Comparison of ENCODE assay signal across 24 mouse cellular contexts in the genomic region with DNA sequence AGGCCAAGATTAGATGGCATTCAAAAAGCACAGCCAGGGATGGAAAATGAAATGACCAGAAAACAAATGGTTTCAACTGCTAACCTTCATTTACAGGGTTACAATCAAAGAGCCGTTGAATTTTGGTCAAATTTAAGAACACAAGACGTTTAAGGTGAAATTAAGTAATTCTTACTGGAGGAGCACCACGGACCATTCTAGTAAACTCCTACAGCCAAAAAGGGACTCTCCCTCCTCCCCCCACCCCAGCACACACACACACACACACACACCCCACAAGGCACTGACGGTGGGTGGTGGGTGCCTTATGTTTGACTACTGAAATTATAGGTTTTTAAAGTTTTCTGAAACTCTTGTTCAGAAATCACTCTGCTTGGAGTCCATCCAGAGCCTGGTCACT. TPM values are rescaled to one million over a fixed set of nuclear protein-coding genes. Genes with fewer than 3 reads are reported as not detected.
DNase-seq lines count a peak whose midpoint lies in the region; ATAC-seq lines count a peak whose summit lies in the region.
"Had no signal": no experiment of that assay in that cellular context is flagged by ENCODE, and none has a peak within 500 bp of the region (broad histone marks: within the 10 kb centered on the region; RNA-seq: fewer than 3 reads in every experiment).

No protein-coding gene starts in this region.

- H3K27me3 ChIP-seq in hindbrain, embryonic 14.5 days (ENCODE audit: control insufficient read depth, insufficient read depth, low read length), result peaks cover 100% of the 10 kb centered on the region
- H3K27me3 ChIP-seq in hindbrain, embryonic 12.5 days, result peaks cover 100% of the 10 kb centered on the region
- peaks cover 4% of the 10 kb centered on the region; the same call in 1 of the 2 replicates for H3K27me3 ChIP-seq in midbrain, embryonic 11.5 days (ENCODE audit: control insufficient read depth, insufficient read depth, low read length)
- H3K27me3 ChIP-seq in midbrain, embryonic 14.5 days (ENCODE audit: control insufficient read depth, insufficient read depth, low read length), result peaks cover 38% of the 10 kb centered on the region

- no peaks in the 10 kb centered on the region for H3K36me3 ChIP-seq in hindbrain, embryonic 14.5 days (replicated peaks; ENCODE audit: control insufficient read depth, insufficient read depth)
- H3K36me3 ChIP-seq in hindbrain, embryonic 12.5 days, result no peaks in the 10 kb centered on the region
- H3K36me3 ChIP-seq in midbrain, embryonic 11.5 days (ENCODE audit: control insufficient read depth, insufficient read depth, low read length), result peaks cover 7% of the 10 kb centered on the region; the same call in 1 of the 2 replicates
- H3K36me3 ChIP-seq in midbrain, embryonic 14.5 days (ENCODE audit: control insufficient read depth, insufficient read depth, low read length), result peaks cover 15% of the 10 kb centered on the region
- H3K36me3 ChIP-seq: embryonic facial prominence, embryonic 13.5 days; forebrain, embryonic 15.5 days; G1E; heart, embryonic 12.5 days had no signal

- 0 out of 2 replicates have a peak, but pooled peaks cover 1% of the 10 kb centered on the region for H3K4me1 ChIP-seq in hindbrain, embryonic 14.5 days (replicated peaks; ENCODE audit: control insufficient read depth, insufficient read depth, low read length)
- H3K4me1 ChIP-seq in hindbrain, embryonic 12.5 days, result peaks cover 11% of the 10 kb centered on the region
- H3K4me1 ChIP-seq in midbrain, embryonic 11.5 days (ENCODE audit: control insufficient read depth, insufficient read depth, low read length), result peaks cover 75% of the 10 kb centered on the region
- H3K4me1 ChIP-seq in midbrain, embryonic 14.5 days (ENCODE audit: control insufficient read depth, insufficient read depth, low read length), result peaks cover 26% of the 10 kb centered on the region
- H3K4me1 ChIP-seq: forebrain, embryonic 15.5 days had no signal

- no peak overlapping the region for H3K27ac ChIP-seq in hindbrain, embryonic 14.5 days
- H3K27ac ChIP-seq in hindbrain, embryonic 12.5 days, result no peak overlapping the region
- H3K27ac ChIP-seq in midbrain, embryonic 11.5 days (ENCODE audit: low read depth, low read length), result 0 out of 2 replicates have a peak overlapping the region, but pooled peaks have one; percentile 77
- peak overlapping the region; percentile 46 for H3K27ac ChIP-seq in midbrain, embryonic 14.5 days (replicated peaks; ENCODE audit: low read depth, low read length)
- H3K27ac ChIP-seq: embryonic facial prominence, embryonic 13.5 days; forebrain, embryonic 15.5 days; hindbrain, postnatal 0 days had no signal

- 0 out of 2 replicates have a peak overlapping the region, but pooled peaks have one; percentile 15 for H3K4me2 ChIP-seq in hindbrain, embryonic 14.5 days (replicated peaks)
- H3K4me2 ChIP-seq in hindbrain, embryonic 12.5 days (replicated peaks), result no peak overlapping the region
- H3K4me2 ChIP-seq in midbrain, embryonic 11.5 days, result peak overlapping the region; percentile 100
- H3K4me2 ChIP-seq in midbrain, embryonic 14.5 days (ENCODE audit: low read length), result peak overlapping the region; percentile 86
- H3K4me2 ChIP-seq: embryonic facial prominence, embryonic 13.5 days; forebrain, embryonic 15.5 days; heart, embryonic 12.5 days had no signal

- H3K4me3 ChIP-seq in hindbrain, embryonic 14.5 days (replicated peaks; ENCODE audit: low read length), result no peak overlapping the region
- H3K4me3 ChIP-seq in hindbrain, embryonic 12.5 days, result no peak overlapping the region
- peak overlapping the region; percentile 9 for H3K4me3 ChIP-seq in midbrain, embryonic 11.5 days (ENCODE audit: low read depth, low read length)
- H3K4me3 ChIP-seq in midbrain, embryonic 14.5 days (replicated peaks; ENCODE audit: low read depth, low read length), result peak overlapping the region; percentile 16; the same call in 1 of the 2 replicates
- H3K4me3 ChIP-seq: embryonic facial prominence, embryonic 13.5 days; forebrain, embryonic 15.5 days; heart, embryonic 12.5 days had no signal

- ATAC-seq in hindbrain, embryonic 14.5 days (ENCODE audit: low FRiP score), result no peak
- no peak for ATAC-seq in hindbrain, embryonic 12.5 days (ENCODE audit: low FRiP score)
- ATAC-seq in midbrain, embryonic 11.5 days (ENCODE audit: low FRiP score), result no peak
- ATAC-seq in midbrain, embryonic 14.5 days (ENCODE audit: low FRiP score, low TSS enrichment), result no peak
- ATAC-seq: forebrain, embryonic 15.5 days; hindbrain, postnatal 0 days had no signal

- no peak overlapping the region for H3K9ac ChIP-seq in hindbrain, embryonic 14.5 days
- no peak overlapping the region for H3K9ac ChIP-seq in hindbrain, embryonic 12.5 days
- peak overlapping the region; percentile 63 for H3K9ac ChIP-seq in midbrain, embryonic 11.5 days (ENCODE audit: low read length)
- H3K9ac ChIP-seq in midbrain, embryonic 14.5 days (replicated peaks; ENCODE audit: low read length), result peak overlapping the region; percentile 4; the same call in 1 of the 2 replicates
- H3K9ac ChIP-seq: embryonic facial prominence, embryonic 13.5 days; forebrain, embryonic 15.5 days; heart, embryonic 12.5 days had no signal

- no peak for DNase-seq in hindbrain, embryonic 14.5 days (ENCODE audit: low spot score)
- DNase-seq in midbrain, embryonic 11.5 days (ENCODE audit: low spot score, missing footprints), result peak; percentile 92
- peak; percentile 37 for DNase-seq in midbrain, embryonic 14.5 days
- no peak for DNase-seq in urinary bladder, postnatal 4 days (ENCODE audit: low spot score in 2 of 2)
- no peak for DNase-seq in adrenal gland, adult 2 months
- DNase-seq in layer of hippocampus, adult 9-10 months (ENCODE audit: low spot score), result no peak
- DNase-seq: adrenal gland, postnatal 10 days; cerebellum, adult 11 months; cerebellum, adult 8-10 months; cerebellum, postnatal 14 days; gastrocnemius, postnatal 14 days; heart, postnatal 36 days had no signal

- WGBS in hindbrain, embryonic 14.5 days, result 47% methylated on average over 4 of the region's 4 CpGs
- 56% methylated on average over 4 of the region's 4 CpGs for WGBS in hindbrain, embryonic 12.5 days
- WGBS in midbrain, embryonic 11.5 days, result 25% methylated on average over 4 of the region's 4 CpGs
- WGBS in midbrain, embryonic 14.5 days, result 29% methylated on average over 4 of the region's 4 CpGs

- no peaks in the 10 kb centered on the region for H3K9me3 ChIP-seq in hindbrain, embryonic 14.5 days (ENCODE audit: control insufficient read depth, low read length)
- no peaks in the 10 kb centered on the region for H3K9me3 ChIP-seq in hindbrain, embryonic 12.5 days (replicated peaks)
- H3K9me3 ChIP-seq in midbrain, embryonic 11.5 days (ENCODE audit: control insufficient read depth, low read length), result no peaks in the 10 kb centered on the region
- no peaks in the 10 kb centered on the region for H3K9me3 ChIP-seq in midbrain, embryonic 14.5 days (ENCODE audit: control insufficient read depth, low read length)
- H3K9me3 ChIP-seq: embryonic facial prominence, embryonic 13.5 days; forebrain, embryonic 15.5 days; G1E; heart, embryonic 12.5 days had no signal

RNA-seq across cellular contexts. Expression of gene Otx2, which starts 16.9 kb away (rescaled TPM):
- 18.5 and 20.3 TPM in 2 replicates for polyA plus RNA-seq in hindbrain, embryonic 14.5 days (2014; fragmentation: Nextera tagmentation; extraction: Ambion mirVana)
- polyA plus RNA-seq in hindbrain, embryonic 12.5 days (2016; fragmentation: Nextera tagmentation; extraction: Ambion mirVana), result 15.8 and 20.3 TPM in 2 replicates
- 229 and 230 TPM in 2 replicates for polyA plus RNA-seq in midbrain, embryonic 11.5 days (2014; fragmentation: Nextera tagmentation; extraction: Ambion mirVana)
- polyA plus RNA-seq in midbrain, embryonic 14.5 days (2014; fragmentation: Nextera tagmentation; extraction: Ambion mirVana), result 103 and 129 TPM in 2 replicates
- not detected for total RNA-seq in adrenal gland, adult 2 months (2021)
- polyA plus RNA-seq in adrenal gland, adult 2 months (2012; rRNA removed), result not detected in 2 replicates
- total RNA-seq: adrenal gland, postnatal 10 days; adrenal gland, postnatal 4 days; common myeloid progenitor, adult 5-6 weeks; gastrocnemius, adult 18-20 months; gastrocnemius, postnatal 14 days; heart, postnatal 36 days had no signal
- polyA plus RNA-seq: G1E; gonadal fat pad, adult 2 months; heart, embryonic 16.5 days; intestine, embryonic 14.5 days had no signal

Comparison
In these comparisons a context has a peak if more than half of its experiments do, and no peak if none do; other contexts are left out.
1. DNase-seq: peak in midbrain, embryonic 11.5 days (single experiment) and midbrain, embryonic 14.5 days (single experiment); none in hindbrain, embryonic 14.5 days (single experiment), urinary bladder, postnatal 4 days (0 of 2), adrenal gland, adult 2 months (single experiment) and layer of hippocampus, adult 9-10 months (single experiment).
2. H3K27ac ChIP-seq: peak in midbrain, embryonic 11.5 days (single experiment) and midbrain, embryonic 14.5 days (single experiment); none in hindbrain, embryonic 14.5 days (single experiment) and hindbrain, embryonic 12.5 days (single experiment).
3. H3K4me3 ChIP-seq: peak in midbrain, embryonic 11.5 days (single experiment) and midbrain, embryonic 14.5 days (single experiment); none in hindbrain, embryonic 14.5 days (single experiment) and hindbrain, embryonic 12.5 days (single experiment).
4. H3K9ac ChIP-seq: peak in midbrain, embryonic 11.5 days (single experiment) and midbrain, embryonic 14.5 days (single experiment); none in hindbrain, embryonic 14.5 days (single experiment) and hindbrain, embryonic 12.5 days (single experiment).
5. RNA of gene Otx2, which starts 16.9 kb away (polyA plus RNA-seq): 229 to 230 TPM in midbrain, embryonic 11.5 days, 103 to 129 TPM in midbrain, embryonic 14.5 days, 18.5 to 20.3 TPM in hindbrain, embryonic 14.5 days and 15.8 to 20.3 TPM in hindbrain, embryonic 12.5 days; not detected in adrenal gland, adult 2 months; every median in the first group is over 10 times any median in the second.